ENCODE assay signal across 8 mouse cellular contexts in the genomic region with DNA sequence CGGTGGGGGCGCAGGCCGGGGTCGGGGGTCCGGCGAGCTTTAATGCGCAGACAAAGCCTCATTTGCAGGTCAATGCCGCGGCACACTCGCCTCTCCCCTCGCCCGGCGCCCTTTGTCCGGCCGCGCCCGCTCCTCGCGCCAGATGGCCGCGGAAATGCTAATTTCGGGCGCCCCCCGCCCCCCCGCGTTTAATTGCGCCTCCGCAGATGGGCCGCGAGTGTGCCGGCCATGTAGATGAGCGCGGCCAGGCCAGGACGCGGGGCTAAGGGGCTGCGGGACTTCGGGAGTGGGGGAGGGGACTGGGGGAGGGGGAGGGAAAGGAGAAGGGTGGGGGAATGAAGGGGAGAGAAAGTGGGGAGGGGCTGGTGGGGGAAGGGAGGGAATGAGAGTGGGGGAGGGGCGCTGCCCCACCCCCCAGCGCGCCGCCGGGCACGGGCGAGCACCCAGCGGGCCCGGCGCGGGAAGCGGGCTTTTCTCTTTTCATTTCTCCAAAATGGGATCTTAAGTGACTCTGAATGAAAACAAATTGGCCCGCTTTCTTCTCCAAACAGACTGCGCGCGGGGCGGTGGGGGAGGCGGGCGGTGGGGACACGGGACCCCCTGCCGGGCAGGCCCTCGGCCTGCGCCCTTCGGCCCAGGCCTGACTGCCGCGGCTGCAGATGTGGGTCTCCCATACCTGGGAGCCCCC. TPM values are rescaled to one million over a fixed set of nuclear protein-coding genes. Genes with fewer than 3 reads are reported as not detected.
A peak's percentile ranks its signal among the peaks of the same experiment; 100 is the strongest.
DNase-seq lines count a peak whose midpoint lies in the region; ATAC-seq and TF ChIP-seq lines count a peak whose summit lies in the region.

No protein-coding gene starts in this region.

- peaks cover 22% of the 10 kb centered on the region for H3K4me1 ChIP-seq in embryonic facial prominence, embryonic 13.5 days
- H3K4me1 ChIP-seq in intestine, embryonic 15.5 days (replicated peaks): peaks cover 11% of the 10 kb centered on the region
- peaks cover 33% of the 10 kb centered on the region for H3K4me1 ChIP-seq in midbrain, embryonic 13.5 days (replicated peaks)

- H3K27ac ChIP-seq in layer of hippocampus, adult 2 months: no peak overlapping the region
- peak overlapping the region; percentile 28; the same call in 1 of the 2 replicates for H3K27ac ChIP-seq in embryonic facial prominence, embryonic 13.5 days
- H3K27ac ChIP-seq in intestine, embryonic 15.5 days: 0 out of 2 replicates have a peak overlapping the region, but pooled peaks have one; percentile 9
- peak overlapping the region; percentile 76 for H3K27ac ChIP-seq in midbrain, embryonic 13.5 days

- H3K9ac ChIP-seq in embryonic facial prominence, embryonic 13.5 days: peak overlapping the region; percentile 79
- H3K9ac ChIP-seq in intestine, embryonic 15.5 days: peak overlapping the region; percentile 62
- peak overlapping the region; percentile 78 for H3K9ac ChIP-seq in midbrain, embryonic 13.5 days (replicated peaks)

- peak overlapping the region; percentile 56 for H3K4me3 ChIP-seq in layer of hippocampus, adult 2 months
- H3K4me3 ChIP-seq in embryonic facial prominence, embryonic 13.5 days: peak overlapping the region; percentile 51
- H3K4me3 ChIP-seq in intestine, embryonic 15.5 days (replicated peaks): peak overlapping the region; percentile 47
- peak overlapping the region; percentile 44 for H3K4me3 ChIP-seq in midbrain, embryonic 13.5 days (replicated peaks)

- H3K27me3 ChIP-seq in embryonic facial prominence, embryonic 13.5 days: peaks cover 18% of the 10 kb centered on the region
- H3K27me3 ChIP-seq in intestine, embryonic 15.5 days (replicated peaks): peaks cover 3% of the 10 kb centered on the region; the same call in 1 of the 2 replicates
- H3K27me3 ChIP-seq in midbrain, embryonic 13.5 days: peaks cover 19% of the 10 kb centered on the region; the same call in 1 of the 2 replicates

- peak overlapping the region; percentile 90 for H3K4me2 ChIP-seq in embryonic facial prominence, embryonic 13.5 days
- H3K4me2 ChIP-seq in intestine, embryonic 15.5 days (replicated peaks): peak overlapping the region; percentile 95
- H3K4me2 ChIP-seq in midbrain, embryonic 13.5 days (replicated peaks): peak overlapping the region; percentile 80

- DNase-seq in layer of hippocampus, adult 2 months (ENCODE audit: low spot score in 2 of 2): no peak
- DNase-seq in layer of hippocampus, postnatal 14 days (ENCODE audit: low spot score in 2 of 2): no peak
- DNase-seq in right cerebral cortex, postnatal 25 days: no peak
- DNase-seq in cerebellum, postnatal 25 days: no peak

- no peaks in the 10 kb centered on the region for H3K9me3 ChIP-seq in embryonic facial prominence, embryonic 13.5 days
- no peaks in the 10 kb centered on the region for H3K9me3 ChIP-seq in intestine, embryonic 15.5 days
- no peaks in the 10 kb centered on the region for H3K9me3 ChIP-seq in midbrain, embryonic 13.5 days

- no peak for ATAC-seq in embryonic facial prominence, embryonic 13.5 days (ENCODE audit: insufficient number of reproducible peaks, insufficient read depth, low FRiP score, low TSS enrichment, low read depth)
- ATAC-seq in intestine, embryonic 15.5 days: peak; percentile 51
- ATAC-seq in midbrain, embryonic 13.5 days: peak; percentile 87
- ATAC-seq in megakaryocyte, adult 5-6 weeks (ENCODE audit: poor library complexity, severe bottlenecking): no peak

- 1% methylated on average over 61 of the region's 63 CpGs for WGBS in embryonic facial prominence, embryonic 13.5 days
- 1% methylated on average over 59 of the region's 63 CpGs for WGBS in intestine, embryonic 15.5 days
- under 1% methylated on average over 40 of the region's 63 CpGs for WGBS in midbrain, embryonic 13.5 days

- TF ChIP-seq CTCF in layer of hippocampus, adult 2 months (conservative IDR thresholded peaks at IDR 0.05): no peak

- H3K36me3 ChIP-seq in embryonic facial prominence, embryonic 13.5 days: no peaks in the 10 kb centered on the region
- no peaks in the 10 kb centered on the region for H3K36me3 ChIP-seq in intestine, embryonic 15.5 days
- H3K36me3 ChIP-seq in midbrain, embryonic 13.5 days: no peaks in the 10 kb centered on the region

RNA-seq across cellular contexts. Expression of a gene that starts 22.8 kb away (rescaled TPM):
- 1 to 10 TPM; 2.5 to 6.7 TPM for total RNA-seq in layer of hippocampus, adult 2 months (2021)
- total RNA-seq in layer of hippocampus, postnatal 14 days (2021): 10 to 100 TPM in 1 of 2 experiments, 1 to 10 TPM in 1; 9.7 to 14.5 TPM
- polyA plus RNA-seq in embryonic facial prominence, embryonic 13.5 days (2015; fragmentation: Nextera tagmentation; extraction: Ambion mirVana): 873 and 944 TPM in 2 replicates
- polyA plus RNA-seq in intestine, embryonic 15.5 days (2015; fragmentation: Nextera tagmentation; extraction: Ambion mirVana): 672 and 702 TPM in 2 replicates
- polyA plus RNA-seq in midbrain, embryonic 13.5 days (2015; fragmentation: Nextera tagmentation; extraction: Ambion mirVana): 379 and 515 TPM in 2 replicates
- 1.3 and 2.3 TPM in 2 replicates for total RNA-seq in megakaryocyte, adult 5-6 weeks (2015)
- total RNA-seq in megakaryocyte, adult 5-6 weeks (2017): 0.41 and 0.95 TPM in 2 replicates

RNA-seq across cellular contexts. Expression of a gene that starts 35.5 kb away (rescaled TPM):
- total RNA-seq in layer of hippocampus, adult 2 months (2021): under 1 TPM; 0.29 to 0.54 TPM
- total RNA-seq in layer of hippocampus, postnatal 14 days (2021): under 1 TPM; 0.21 to 0.36 TPM
- 2.5 and 3.0 TPM in 2 replicates for polyA plus RNA-seq in embryonic facial prominence, embryonic 13.5 days (2015; fragmentation: Nextera tagmentation; extraction: Ambion mirVana)
- 11.4 and 13.4 TPM in 2 replicates for polyA plus RNA-seq in intestine, embryonic 15.5 days (2015; fragmentation: Nextera tagmentation; extraction: Ambion mirVana)
- 0.39 and 0.74 TPM in 2 replicates for polyA plus RNA-seq in midbrain, embryonic 13.5 days (2015; fragmentation: Nextera tagmentation; extraction: Ambion mirVana)
- total RNA-seq in megakaryocyte, adult 5-6 weeks (2015): 1.2 and 1.3 TPM in 2 replicates
- total RNA-seq in megakaryocyte, adult 5-6 weeks (2017): 0.94 and 1.7 TPM in 2 replicates

Comparison
In these comparisons a context has a peak if more than half of its experiments do, and no peak if none do; other contexts are left out.
1. ATAC-seq: peak in intestine, embryonic 15.5 days (single experiment) and midbrain, embryonic 13.5 days (single experiment); none in embryonic facial prominence, embryonic 13.5 days (single experiment) and megakaryocyte, adult 5-6 weeks (single experiment).
2. Peak in every context shown above with its lines, with median percentiles within 50 percentile points of each other: H3K4me3 ChIP-seq, H3K4me2 ChIP-seq and H3K9ac ChIP-seq.